Mouse (Mus musculus) liver, embryonic 14.5 days (tissue): Measurements from ENCODE around the gene Wtip.

Source experiments
- CTCF ChIP-seq: IDR thresholded peaks from 2 replicates; pipeline ENCODE4 v1.5.1; 2016; ENCODE audit warnings: antibody characterized with exemption, low read depth, control low read depth
- EP300 ChIP-seq: IDR thresholded peaks from 2 replicates; pipeline ENCODE4 v1.6.1; 2016; ENCODE audit warnings: antibody characterized with exemption, low read depth

DNA sequence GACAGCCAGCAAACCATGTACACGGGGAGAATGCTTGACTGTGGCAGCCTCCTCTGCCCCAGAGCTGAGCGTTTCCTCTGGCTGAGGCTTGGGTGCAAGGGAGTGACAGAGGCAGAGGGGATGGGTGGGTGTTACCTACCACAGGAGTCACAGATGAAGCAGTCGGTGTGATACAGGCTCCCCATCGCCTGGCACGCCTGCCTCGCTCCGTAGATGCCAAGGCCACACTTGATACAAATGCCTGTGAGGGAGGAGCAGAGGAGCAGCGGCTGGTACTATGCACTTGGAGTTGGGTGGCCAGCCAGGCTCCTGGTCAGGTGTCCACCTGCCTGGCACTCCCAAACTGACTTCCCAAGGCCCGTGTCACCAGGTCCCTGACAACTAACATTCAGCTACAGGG, 7.7 kb downstream of the Wtip start:
- TF ChIP-seq EP300 (no peak), CTCF (no peak)
